Mouse (Mus musculus): Measurements from ENCODE around the gene Ndufs4. TPM values are rescaled to one million over a fixed set of nuclear protein-coding genes. Genes with fewer than 3 reads are reported as not detected.

Gene Ndufs4
- polyA plus RNA-seq, 1 experiment: 25.9 TPM

DNA sequence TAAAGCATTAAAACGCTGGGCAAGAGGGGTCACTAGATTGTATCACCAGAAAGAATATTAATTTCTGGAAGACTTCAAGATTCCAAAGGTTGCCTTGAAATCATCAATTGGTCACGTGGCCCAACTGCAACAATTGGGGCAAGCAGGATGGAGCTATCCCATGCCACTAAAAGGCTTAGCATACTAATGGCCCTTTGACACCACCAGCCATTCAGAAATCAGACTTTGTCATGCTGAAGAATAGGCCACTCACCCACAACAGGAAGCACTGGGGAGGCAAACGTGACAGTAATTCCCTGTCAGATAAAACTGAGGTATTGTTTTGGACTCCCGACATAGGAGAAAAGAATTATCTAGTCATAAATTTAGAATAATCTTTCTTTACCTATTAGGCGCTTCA is 18.4 kb upstream of the Ndufs4 start:
- 28% methylated on average over 5 of the region's 5 CpGs for WGBS
- no peak for TF ChIP-seq POLR2A (IDR thresholded peaks at IDR 0.05; ENCODE audit: low read depth, low read length)
- no peak for TF ChIP-seq CTCF (IDR thresholded peaks at IDR 0.05; ENCODE audit: extremely low read depth, insufficient read length, insufficient replicate concordance, low read depth, low read length)
- Histone ChIP-seq H3K27ac (ENCODE audit: insufficient read depth, low read depth, low read length) (no peak overlapping the region), H3K4me3 (ENCODE audit: low read depth, low read length) (no peak overlapping the region), H3K36me3 (ENCODE audit: control insufficient read depth, insufficient read depth, low read length) (no peaks in the 10 kb centered on the region), H3K27me3 (ENCODE audit: control insufficient read depth, insufficient read depth, low read length) (no peaks in the 10 kb centered on the region), H3K4me1 (ENCODE audit: control insufficient read depth, insufficient read depth, insufficient read length, low read length) (no peaks in the 10 kb centered on the region)

DNA sequence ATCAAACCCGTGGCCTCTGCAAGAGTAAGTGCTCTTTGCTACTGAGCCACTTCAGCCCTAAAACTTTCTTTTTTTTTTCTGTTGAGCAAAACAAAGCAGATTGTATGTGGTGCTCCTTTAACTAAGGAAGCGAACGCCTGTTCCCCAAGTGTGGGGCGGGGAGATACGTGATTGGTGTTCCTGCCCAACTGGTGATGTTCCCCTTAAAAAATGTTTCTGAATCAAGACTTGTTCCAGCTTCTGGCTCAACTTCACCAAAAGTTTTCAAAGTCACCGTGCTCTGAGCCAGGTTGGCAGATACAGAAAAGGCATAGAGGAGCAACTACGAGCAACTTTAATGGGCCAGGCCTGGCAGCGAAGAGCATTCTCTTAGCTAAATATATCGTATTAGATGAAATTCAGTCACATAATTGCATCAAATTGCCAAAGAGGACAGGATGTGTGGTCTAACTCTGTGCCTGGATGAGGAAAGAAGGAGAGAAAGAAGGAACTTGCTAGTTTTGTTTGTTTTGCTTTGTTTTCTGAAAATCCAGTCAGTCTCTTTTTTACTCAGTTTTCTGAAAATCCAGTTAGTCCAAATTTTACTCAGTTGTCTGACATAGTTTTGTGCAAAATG is 17.1 kb upstream of the Ndufs4 start:
- no peak overlapping the region for H3K4me3 ChIP-seq (ENCODE audit: low read depth, low read length)
- H3K27me3 ChIP-seq (ENCODE audit: control insufficient read depth, insufficient read depth, low read length): no peaks in the 10 kb centered on the region
- H3K4me1 ChIP-seq (ENCODE audit: control insufficient read depth, insufficient read depth, insufficient read length, low read length): no peaks in the 10 kb centered on the region
- H3K27ac ChIP-seq (ENCODE audit: insufficient read depth, low read depth, low read length): no peak overlapping the region
- H3K36me3 ChIP-seq (ENCODE audit: control insufficient read depth, insufficient read depth, low read length): no peaks in the 10 kb centered on the region
- TF ChIP-seq POLR2A (IDR thresholded peaks at IDR 0.05; ENCODE audit: low read depth, low read length) (no peak), CTCF (IDR thresholded peaks at IDR 0.05; ENCODE audit: extremely low read depth, insufficient read length, insufficient replicate concordance, low read depth, low read length) (no peak)
- WGBS: 89% methylated on average over 9 of the region's 9 CpGs

DNA sequence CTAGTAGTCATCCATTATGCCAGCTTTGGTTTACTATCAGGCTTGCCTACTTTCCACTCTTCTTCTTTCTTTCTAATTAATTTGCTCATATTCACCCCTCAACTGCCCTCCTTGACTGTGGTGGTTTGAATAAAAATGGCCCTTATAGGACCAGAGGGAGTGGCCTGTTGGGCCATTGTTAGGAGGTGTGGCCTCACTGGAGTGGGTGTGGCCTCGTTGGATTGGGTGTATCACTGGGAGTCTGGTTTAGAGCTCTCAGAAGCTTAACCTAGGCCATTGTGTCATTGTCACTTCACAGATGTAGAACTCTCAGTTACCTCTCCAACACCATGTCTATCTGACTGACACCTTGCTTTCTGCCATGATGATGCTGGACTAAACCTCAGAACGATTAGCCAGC is 10.8 kb upstream of the Ndufs4 start:
- 75% methylated on average over 2 of the region's 2 CpGs for WGBS
- TF ChIP-seq CTCF (IDR thresholded peaks at IDR 0.05; ENCODE audit: extremely low read depth, insufficient read length, insufficient replicate concordance, low read depth, low read length) (no peak), POLR2A (IDR thresholded peaks at IDR 0.05; ENCODE audit: low read depth, low read length) (no peak)

DNA sequence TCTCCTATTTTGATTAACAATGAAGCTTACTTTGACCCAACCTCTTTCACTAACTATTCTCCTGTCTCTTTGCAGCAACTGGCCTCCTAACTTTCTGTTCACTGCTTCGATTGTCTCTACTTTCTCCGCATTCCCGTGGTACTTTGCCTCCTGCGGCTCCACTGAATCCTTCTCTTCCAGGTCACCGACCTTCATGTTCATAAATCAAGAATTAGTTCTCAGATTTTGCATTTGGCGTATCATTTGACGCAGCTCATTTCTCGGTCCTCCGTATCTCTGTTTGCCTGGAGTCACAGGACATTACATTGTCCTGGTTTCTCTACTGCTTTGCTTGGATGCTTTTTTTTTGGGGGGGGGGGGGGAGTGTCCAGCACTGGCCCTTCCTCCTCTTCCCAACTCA is 9.2 kb upstream of the Ndufs4 start:
- no peak for TF ChIP-seq POLR2A (IDR thresholded peaks at IDR 0.05; ENCODE audit: low read depth, low read length)
- TF ChIP-seq CTCF (IDR thresholded peaks at IDR 0.05; ENCODE audit: extremely low read depth, insufficient read length, insufficient replicate concordance, low read depth, low read length): no peak
- Histone ChIP-seq H3K4me1 (ENCODE audit: control insufficient read depth, insufficient read depth, insufficient read length, low read length) (no peaks in the 10 kb centered on the region), H3K4me3 (ENCODE audit: low read depth, low read length) (no peak overlapping the region), H3K27me3 (ENCODE audit: control insufficient read depth, insufficient read depth, low read length) (no peaks in the 10 kb centered on the region), H3K36me3 (ENCODE audit: control insufficient read depth, insufficient read depth, low read length) (no peaks in the 10 kb centered on the region), H3K27ac (ENCODE audit: insufficient read depth, low read depth, low read length) (no peak overlapping the region)
- WGBS: 75% methylated on average over 9 of the region's 9 CpGs

More for the DNA sequence above, 10.8 kb upstream of the Ndufs4 start:
- Histone ChIP-seq H3K4me1 (ENCODE audit: control insufficient read depth, insufficient read depth, insufficient read length, low read length) (no peaks in the 10 kb centered on the region), H3K36me3 (ENCODE audit: control insufficient read depth, insufficient read depth, low read length) (no peaks in the 10 kb centered on the region), H3K27me3 (ENCODE audit: control insufficient read depth, insufficient read depth, low read length) (no peaks in the 10 kb centered on the region), H3K27ac (ENCODE audit: insufficient read depth, low read depth, low read length) (no peak overlapping the region), H3K4me3 (ENCODE audit: low read depth, low read length) (no peak overlapping the region)

DNA sequence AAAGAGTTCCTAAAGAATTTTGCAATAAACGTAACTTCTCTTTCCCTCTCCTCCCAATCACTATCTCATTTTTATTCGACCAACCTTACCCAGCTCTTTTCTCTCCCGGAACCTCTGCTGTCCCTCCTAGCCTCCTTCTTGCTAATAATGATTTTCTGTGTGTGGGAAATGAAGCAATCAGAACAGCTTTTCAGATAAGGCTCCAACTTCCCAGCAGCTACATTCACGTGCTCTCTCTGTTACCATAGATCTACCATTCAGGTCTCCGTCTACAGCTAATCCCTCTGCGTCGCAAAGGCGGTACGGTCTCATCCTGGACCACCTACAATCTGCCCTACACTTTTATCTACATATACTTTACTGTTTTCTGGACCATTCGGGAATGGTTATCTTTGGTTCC is 8.8 kb upstream of the Ndufs4 start:
- H3K4me3 ChIP-seq (ENCODE audit: low read depth, low read length): no peak overlapping the region
- no peaks in the 10 kb centered on the region for H3K36me3 ChIP-seq (ENCODE audit: control insufficient read depth, insufficient read depth, low read length)
- TF ChIP-seq POLR2A (IDR thresholded peaks at IDR 0.05; ENCODE audit: low read depth, low read length) (no peak), CTCF (IDR thresholded peaks at IDR 0.05; ENCODE audit: extremely low read depth, insufficient read length, insufficient replicate concordance, low read depth, low read length) (no peak)
- no peaks in the 10 kb centered on the region for H3K27me3 ChIP-seq (ENCODE audit: control insufficient read depth, insufficient read depth, low read length)
- H3K4me1 ChIP-seq (ENCODE audit: control insufficient read depth, insufficient read depth, insufficient read length, low read length): no peaks in the 10 kb centered on the region
- WGBS: 28% methylated on average over 10 of the region's 10 CpGs
- H3K27ac ChIP-seq (ENCODE audit: insufficient read depth, low read depth, low read length): no peak overlapping the region

DNA sequence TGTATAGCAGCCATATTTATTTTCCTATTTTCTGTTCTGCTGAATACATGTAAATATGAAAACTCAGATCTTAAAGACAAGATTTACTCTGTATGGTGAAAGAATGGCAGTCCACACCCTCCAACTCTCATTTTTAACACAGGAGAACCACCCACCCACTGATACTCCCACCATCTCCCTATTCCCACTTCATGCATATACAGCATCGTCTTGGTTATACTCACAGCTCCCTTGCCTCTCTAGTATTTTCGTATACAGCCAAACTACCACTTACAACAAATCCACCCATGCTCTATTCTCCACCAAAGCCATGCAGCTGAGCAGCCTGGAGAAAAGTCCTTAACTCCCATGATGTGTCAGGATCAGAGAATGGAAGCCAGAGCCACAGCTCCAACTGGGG is 6.7 kb upstream of the Ndufs4 start:
- Histone ChIP-seq H3K27me3 (ENCODE audit: control insufficient read depth, insufficient read depth, low read length) (no peaks in the 10 kb centered on the region), H3K27ac (ENCODE audit: insufficient read depth, low read depth, low read length) (no peak overlapping the region), H3K36me3 (ENCODE audit: control insufficient read depth, insufficient read depth, low read length) (no peaks in the 10 kb centered on the region), H3K4me1 (ENCODE audit: control insufficient read depth, insufficient read depth, insufficient read length, low read length) (no peaks in the 10 kb centered on the region), H3K4me3 (ENCODE audit: low read depth, low read length) (no peak overlapping the region)
- no peak for TF ChIP-seq POLR2A (IDR thresholded peaks at IDR 0.05; ENCODE audit: low read depth, low read length)
- no peak for TF ChIP-seq CTCF (IDR thresholded peaks at IDR 0.05; ENCODE audit: extremely low read depth, insufficient read length, insufficient replicate concordance, low read depth, low read length)
- WGBS: 96% methylated on average over 2 of the region's 2 CpGs

DNA sequence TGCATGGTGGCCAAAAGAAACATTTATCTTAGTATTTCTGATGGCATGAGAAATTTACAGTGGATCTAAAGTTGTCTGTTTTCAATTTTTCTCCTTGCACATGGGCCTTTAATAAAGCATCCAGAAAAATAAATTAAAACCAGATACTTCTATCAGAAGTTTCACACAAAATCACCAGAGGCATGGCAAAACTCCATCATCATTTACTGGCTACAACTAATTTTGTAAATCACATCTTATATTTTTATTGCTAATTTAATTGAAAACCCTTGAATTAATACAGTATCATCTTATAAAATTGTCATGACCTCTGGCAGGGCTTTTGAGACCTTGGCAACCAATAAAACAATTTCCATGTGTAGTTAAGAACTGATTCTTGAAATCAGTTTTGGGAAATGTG is 4.4 kb upstream of the Ndufs4 start:
- Histone ChIP-seq H3K4me1 (ENCODE audit: control insufficient read depth, insufficient read depth, insufficient read length, low read length) (no peaks in the 10 kb centered on the region), H3K27ac (ENCODE audit: insufficient read depth, low read depth, low read length) (no peak overlapping the region), H3K4me3 (ENCODE audit: low read depth, low read length) (no peak overlapping the region), H3K27me3 (ENCODE audit: control insufficient read depth, insufficient read depth, low read length) (no peaks in the 10 kb centered on the region), H3K36me3 (ENCODE audit: control insufficient read depth, insufficient read depth, low read length) (no peaks in the 10 kb centered on the region)
- TF ChIP-seq CTCF (IDR thresholded peaks at IDR 0.05; ENCODE audit: extremely low read depth, insufficient read length, insufficient replicate concordance, low read depth, low read length) (no peak), POLR2A (IDR thresholded peaks at IDR 0.05; ENCODE audit: low read depth, low read length) (no peak)
